Mouse (Mus musculus): ENCODE data around the gene Fads6. TPM values are rescaled to one million over a fixed set of nuclear protein-coding genes. Genes with fewer than 3 reads are reported as not detected.

Fads6 gene
- polyA plus RNA-seq, 1 experiment from 2014 or later: 1.5 TPM

Small RNA genes lying within 50 kb of the gene (microRNA-seq; reads per million reads assigned to microRNA genes)
- gene Gm25837: not detected

Other genes with a start within 250 kb of the Fads6 start
- not detected in 2 replicates for gene Cd300ld3, start 249.3 kb downstream of the Fads6 start, polyA plus RNA-seq (2015; fragmentation: Nextera tagmentation; extraction: Ambion mirVana)
- gene Cd300e, start 235.5 kb downstream of the Fads6 start, polyA plus RNA-seq (2015; fragmentation: Nextera tagmentation; extraction: Ambion mirVana): 0.12 and 0.42 TPM in 2 replicates
- 4.0 and 4.2 TPM in 2 replicates for gene Rab37, start 206.2 kb downstream of the Fads6 start, polyA plus RNA-seq (2015; fragmentation: Nextera tagmentation; extraction: Ambion mirVana)
- gene Cd300lf, start 163.7 kb downstream of the Fads6 start, polyA plus RNA-seq (2015; fragmentation: Nextera tagmentation; extraction: Ambion mirVana): 1.2 and 1.6 TPM in 2 replicates
- 380 and 424 TPM in 2 replicates for gene Slc9a3r1, start 134.3 kb downstream of the Fads6 start, polyA plus RNA-seq (2015; fragmentation: Nextera tagmentation; extraction: Ambion mirVana)
- gene Tmem104, start 110.2 kb downstream of the Fads6 start, polyA plus RNA-seq (2015; fragmentation: Nextera tagmentation; extraction: Ambion mirVana): 11.6 and 13.2 TPM in 2 replicates
- 24.9 and 26.5 TPM in 2 replicates for gene Nat9, start 109.8 kb downstream of the Fads6 start, polyA plus RNA-seq (2015; fragmentation: Nextera tagmentation; extraction: Ambion mirVana)
- gene Grin2c, start 30.4 kb downstream of the Fads6 start, polyA plus RNA-seq (2015; fragmentation: Nextera tagmentation; extraction: Ambion mirVana): 0.06 TPM in 1 of 2 replicates, not detected in the other
- gene Fdxr, start 20.6 kb downstream of the Fads6 start, polyA plus RNA-seq (2015; fragmentation: Nextera tagmentation; extraction: Ambion mirVana): 21.7 and 22.9 TPM in 2 replicates
- gene Otop2, start 9.5 kb upstream of the Fads6 start, polyA plus RNA-seq (2015; fragmentation: Nextera tagmentation; extraction: Ambion mirVana): 0.11 TPM in 1 of 2 replicates, not detected in the other
- gene Ush1g, start 24.4 kb upstream of the Fads6 start, polyA plus RNA-seq (2015; fragmentation: Nextera tagmentation; extraction: Ambion mirVana): 0.06 and 0.11 TPM in 2 replicates
- 1.5 and 2.1 TPM in 2 replicates for gene Otop3, start 37.1 kb upstream of the Fads6 start, polyA plus RNA-seq (2015; fragmentation: Nextera tagmentation; extraction: Ambion mirVana)
- 20.5 and 22.0 TPM in 2 replicates for gene Hid1, start 70.1 kb upstream of the Fads6 start, polyA plus RNA-seq (2015; fragmentation: Nextera tagmentation; extraction: Ambion mirVana)
- gene Cdr2l, start 84.3 kb upstream of the Fads6 start, polyA plus RNA-seq (2015; fragmentation: Nextera tagmentation; extraction: Ambion mirVana): 4.6 and 5.1 TPM in 2 replicates
- 180 and 194 TPM in 2 replicates for gene Mrpl58, start 106.1 kb upstream of the Fads6 start, polyA plus RNA-seq (2015; fragmentation: Nextera tagmentation; extraction: Ambion mirVana)
- 985 and 1,025 TPM in 2 replicates for gene Atp5h, start 122.3 kb upstream of the Fads6 start, polyA plus RNA-seq (2015; fragmentation: Nextera tagmentation; extraction: Ambion mirVana)
- gene Kctd2, start 122.5 kb upstream of the Fads6 start, polyA plus RNA-seq (2015; fragmentation: Nextera tagmentation; extraction: Ambion mirVana): 2.8 and 3.5 TPM in 2 replicates
- gene Trim80, start 142.9 kb upstream of the Fads6 start, polyA plus RNA-seq (2015; fragmentation: Nextera tagmentation; extraction: Ambion mirVana): 1.1 and 1.4 TPM in 2 replicates
- 3.0 and 3.1 TPM in 2 replicates for gene Slc16a5, start 164.8 kb upstream of the Fads6 start, polyA plus RNA-seq (2015; fragmentation: Nextera tagmentation; extraction: Ambion mirVana)
- gene Armc7, start 178.0 kb upstream of the Fads6 start, polyA plus RNA-seq (2015; fragmentation: Nextera tagmentation; extraction: Ambion mirVana): 8.0 and 9.2 TPM in 2 replicates
- gene Nt5c, start 194.2 kb upstream of the Fads6 start, polyA plus RNA-seq (2015; fragmentation: Nextera tagmentation; extraction: Ambion mirVana): 166 and 174 TPM in 2 replicates
- 454 and 496 TPM in 2 replicates for gene Jpt1, start 216.7 kb upstream of the Fads6 start, polyA plus RNA-seq (2015; fragmentation: Nextera tagmentation; extraction: Ambion mirVana)
- 581 and 669 TPM in 2 replicates for gene Sumo2, start 238.6 kb upstream of the Fads6 start, polyA plus RNA-seq (2015; fragmentation: Nextera tagmentation; extraction: Ambion mirVana)